Mouse (Mus musculus) ES-E14 (cell line): Measurements from ENCODE around the gene Mast4.

ENCODE experiments used
- CHD2 ChIP-seq: IDR thresholded peaks from 2 replicates; pipeline ENCODE4 v1.6.1; 2014; ENCODE audit warnings: mild to moderate bottlenecking, low read depth, low read length, inconsistent platforms
- MAFK ChIP-seq: IDR thresholded peaks from 2 replicates; pipeline ENCODE4 v1.6.1; 2014; ENCODE audit warnings: mild to moderate bottlenecking, low read depth, low read length, inconsistent platforms; ENCODE audit not compliant: insufficient read depth
- ZC3H11A ChIP-seq: IDR thresholded peaks from 2 replicates; pipeline ENCODE4 v1.6.1; 2012; ENCODE audit warnings: low read depth, mild to moderate bottlenecking, inconsistent platforms, low read length, borderline replicate concordance
- ZNF384 ChIP-seq: IDR thresholded peaks from 2 replicates; pipeline ENCODE4 v1.6.1; 2012; ENCODE audit warnings: low read depth, low read length, inconsistent platforms

DNA sequence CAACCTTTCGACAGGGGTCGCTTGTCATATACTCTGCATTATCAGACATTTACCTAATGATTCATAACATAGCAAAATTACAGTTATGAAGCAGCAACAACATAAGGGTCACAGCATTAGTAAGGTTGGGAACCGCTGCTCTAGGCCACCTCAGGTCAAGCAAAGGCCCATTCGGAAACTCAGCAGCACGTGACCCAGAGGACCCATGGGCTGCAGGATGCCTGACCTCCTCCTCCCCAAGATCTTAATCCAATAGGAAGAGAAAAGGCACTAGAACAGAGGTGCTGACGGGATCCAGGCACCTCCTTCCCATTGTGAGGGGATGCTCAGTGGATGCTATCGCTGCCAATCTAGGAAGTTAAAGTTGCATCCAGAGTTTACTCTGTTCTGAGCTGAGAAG, 432.2 kb downstream of the Mast4 start:
- no peak for TF ChIP-seq CHD2
- no peak for TF ChIP-seq ZNF384
- TF ChIP-seq MAFK, result no peak
- no peak for TF ChIP-seq ZC3H11A
